Mouse (Mus musculus) lung, embryonic 15.5 days (tissue): ENCODE measurements around the gene Csf2rb2. TPM values are rescaled to one million over a fixed set of nuclear protein-coding genes. Genes with fewer than 3 reads are reported as not detected.
"Not testable (repeated sequence)": the region's sequence is repeated elsewhere in the genome, so short reads cannot be mapped to it uniquely, and the experiment has no call there.

ENCODE experiments used
- ATAC-seq: fragments of 200-750 bp; cut with Nextera tagmentation; 2 replicates; pipeline ENCODE4 v1.8.0; 2017; ENCODE audit warnings: moderate number of reproducible peaks, borderline replicate concordance; ENCODE audit not compliant: low FRiP score, low TSS enrichment; ENCODE audit errors: extremely low read depth
- H3K27ac ChIP-seq: fragments of 300-500 bp; sonication (generic); 2 replicates; pipeline ENCODE4 v1.5.1; 2015; ENCODE audit warnings: moderate library complexity, mild to moderate bottlenecking, inconsistent platforms
- H3K27me3 ChIP-seq: fragments of 300-500 bp; sonication (generic); 2 replicates; pipeline ENCODE4 v1.6.1; 2015; ENCODE audit warnings: inconsistent platforms
- H3K36me3 ChIP-seq: fragments of 300-500 bp; sonication (generic); 2 replicates; pipeline ENCODE4 v1.6.1; 2015; ENCODE audit warnings: inconsistent platforms
- H3K4me1 ChIP-seq: fragments of 300-500 bp; sonication (generic); 2 replicates; pipeline ENCODE4 v1.6.1; 2015; ENCODE audit warnings: inconsistent platforms
- H3K4me2 ChIP-seq: fragments of 300-500 bp; sonication (generic); 2 replicates; pipeline ENCODE4 v1.6.1; 2015; ENCODE audit warnings: inconsistent platforms, mild to moderate bottlenecking, moderate library complexity
- H3K4me3 ChIP-seq: fragments of 300-500 bp; sonication (generic); 2 replicates; pipeline ENCODE4 v1.5.1; 2015; ENCODE audit warnings: mild to moderate bottlenecking, inconsistent platforms
- H3K9ac ChIP-seq: fragments of 300-500 bp; sonication (generic); 2 replicates; pipeline ENCODE4 v1.6.1; 2015; ENCODE audit warnings: inconsistent platforms
- H3K9me3 ChIP-seq: fragments of 300-500 bp; sonication (generic); 2 replicates; pipeline ENCODE4 v1.6.1; 2016; ENCODE audit warnings: inconsistent platforms
- WGBS: fragments of 180-500 bp; shearing (Covaris S2); methylation state at CpG from one replicate; pipeline ENCODE4 v1.1.7; 2015; 5-methylcytosine and 5-hydroxymethylcytosine counted together
- polyA plus RNA-seq: library from polyadenylated mRNA; unstranded; fragments of >200 nt; fragmentation: Nextera tagmentation; extraction: Ambion mirVana; gene quantifications from 2 replicates; pipeline ENCODE4 v1.2.1, GENCODE M21; 2015

Gene Csf2rb2
- polyA plus RNA-seq = 0.22 and 0.47 TPM in 2 replicates

GRCm38 (mm10) chr15:78305341-78305933, at the start of gene Csf2rb2:
Gene Csf2rb2, minus strand, starts transcription at chr15:78305721.
- no peak within 1 kb of the TSS for H3K9ac ChIP-seq
- no peaks in the 10 kb centered on the region for H3K36me3 ChIP-seq
- no peaks in the 10 kb centered on the region for H3K27me3 ChIP-seq
- H3K4me1 ChIP-seq = no peaks in the 10 kb centered on the region
- ATAC-seq = no peak
- no peak within 1 kb of the TSS for H3K27ac ChIP-seq
- no peak within 1 kb of the TSS for H3K4me2 ChIP-seq
- WGBS = 70% methylated on average over 10 of the region's 10 CpGs
- H3K9me3 ChIP-seq = no peaks in the 10 kb centered on the region
- H3K4me3 ChIP-seq = no peak within 1 kb of the TSS

GRCm38 (mm10) chr15:78354958-78355357, 49.4 kb upstream of the Csf2rb2 start:
- no peaks in the 10 kb centered on the region for H3K9me3 ChIP-seq
- H3K27me3 ChIP-seq = no peaks in the 10 kb centered on the region
- H3K9ac ChIP-seq = no peak overlapping the region
- H3K27ac ChIP-seq = no peak overlapping the region
- no peaks in the 10 kb centered on the region for H3K36me3 ChIP-seq
- WGBS = 0% methylated on average over 1 of the region's 1 CpGs
- H3K4me3 ChIP-seq = no peak overlapping the region
- H3K4me1 ChIP-seq = 0 out of 2 replicates have a peak, but pooled peaks cover 3% of the 10 kb centered on the region
- H3K4me2 ChIP-seq = no peak overlapping the region
- ATAC-seq = no peak

- Histone ChIP-seq H3K36me3 (no peaks in the 10 kb centered on the region), H3K27ac (no peak overlapping the region), H3K9me3 (no peaks in the 10 kb centered on the region), H3K4me2 (no peak overlapping the region), H3K4me3 (no peak overlapping the region), H3K4me1 (0 out of 2 replicates have a peak, but pooled peaks cover 3% of the 10 kb centered on the region), H3K9ac (no peak overlapping the region), H3K27me3 (no peaks in the 10 kb centered on the region)
- WGBS = 44% methylated on average over 3 of the region's 3 CpGs
- ATAC-seq = no peak
Observed at GRCm38 (mm10) chr15:78351586-78352165, 46.2 kb upstream of the Csf2rb2 start.

- Histone ChIP-seq H3K27me3 (no peaks in the 10 kb centered on the region), H3K27ac (no peak overlapping the region), H3K4me2 (no peak overlapping the region), H3K9ac (no peak overlapping the region), H3K36me3 (no peaks in the 10 kb centered on the region), H3K9me3 (no peaks in the 10 kb centered on the region), H3K4me1 (no peaks in the 10 kb centered on the region), H3K4me3 (no peak overlapping the region)
- no peak for ATAC-seq
- 89% methylated on average over 3 of the region's 3 CpGs for WGBS
Observed at GRCm38 (mm10) chr15:78344567-78344966, 39.0 kb upstream of the Csf2rb2 start.

- no peaks in the 10 kb centered on the region for H3K9me3 ChIP-seq
- H3K4me1 ChIP-seq = no peaks in the 10 kb centered on the region
- no peak overlapping the region for H3K4me3 ChIP-seq
- H3K4me2 ChIP-seq = no peak overlapping the region
- H3K27ac ChIP-seq = no peak overlapping the region
- no peak for ATAC-seq
- no peak overlapping the region for H3K9ac ChIP-seq
- no peaks in the 10 kb centered on the region for H3K36me3 ChIP-seq
- no peaks in the 10 kb centered on the region for H3K27me3 ChIP-seq
- WGBS = 4% methylated on average over 1 of the region's 1 CpGs
Observed at GRCm38 (mm10) chr15:78343683-78344082, 38.2 kb upstream of the Csf2rb2 start.

GRCm38 (mm10) chr15:78340919-78341318, 35.4 kb upstream of the Csf2rb2 start:
- WGBS = 52% methylated on average over 7 of the region's 7 CpGs
- ATAC-seq, H3K4me3 ChIP-seq, H3K36me3 ChIP-seq, H3K4me1 ChIP-seq, H3K4me2 ChIP-seq, H3K9me3 ChIP-seq, H3K27me3 ChIP-seq, H3K27ac ChIP-seq, H3K9ac ChIP-seq: not testable (repeated sequence)

GRCm38 (mm10) chr15:78339627-78340423, 34.3 kb upstream of the Csf2rb2 start:
- H3K27ac ChIP-seq, ATAC-seq, H3K4me3 ChIP-seq, H3K36me3 ChIP-seq, H3K9ac ChIP-seq, H3K4me1 ChIP-seq, H3K27me3 ChIP-seq, H3K9me3 ChIP-seq, H3K4me2 ChIP-seq: not testable (repeated sequence)
- WGBS = 29% methylated on average over 7 of the region's 7 CpGs

- no peak overlapping the region for H3K9ac ChIP-seq
- no peaks in the 10 kb centered on the region for H3K27me3 ChIP-seq
- no peak overlapping the region for H3K4me2 ChIP-seq
- no peaks in the 10 kb centered on the region for H3K36me3 ChIP-seq
- H3K9me3 ChIP-seq = no peaks in the 10 kb centered on the region
- 74% methylated on average over 3 of the region's 3 CpGs for WGBS
- no peak overlapping the region for H3K27ac ChIP-seq
- H3K4me1 ChIP-seq = no peaks in the 10 kb centered on the region
- no peak for ATAC-seq
- no peak overlapping the region for H3K4me3 ChIP-seq
Observed at GRCm38 (mm10) chr15:78334380-78334779, 28.9 kb upstream of the Csf2rb2 start.

- Histone ChIP-seq H3K4me3 (no peak overlapping the region), H3K27me3 (no peaks in the 10 kb centered on the region), H3K27ac (no peak overlapping the region), H3K9ac (no peak overlapping the region), H3K4me2 (no peak overlapping the region), H3K9me3 (no peaks in the 10 kb centered on the region), H3K4me1 (no peaks in the 10 kb centered on the region), H3K36me3 (no peaks in the 10 kb centered on the region)
- ATAC-seq = no peak
- WGBS = 63% methylated on average over 6 of the region's 6 CpGs
Observed at GRCm38 (mm10) chr15:78332981-78333380, 27.5 kb upstream of the Csf2rb2 start.

- no peaks in the 10 kb centered on the region for H3K4me1 ChIP-seq
- WGBS = 50% methylated on average over 5 of the region's 5 CpGs
- no peaks in the 10 kb centered on the region for H3K36me3 ChIP-seq
- H3K27me3 ChIP-seq = no peaks in the 10 kb centered on the region
- no peak overlapping the region for H3K4me3 ChIP-seq
- H3K9ac ChIP-seq = no peak overlapping the region
- H3K9me3 ChIP-seq = no peaks in the 10 kb centered on the region
- no peak overlapping the region for H3K27ac ChIP-seq
- H3K4me2 ChIP-seq = no peak overlapping the region
- no peak for ATAC-seq
Observed at GRCm38 (mm10) chr15:78331523-78332340, 26.2 kb upstream of the Csf2rb2 start.

GRCm38 (mm10) chr15:78330706-78331105, 25.2 kb upstream of the Csf2rb2 start:
- Histone ChIP-seq H3K27ac (no peak overlapping the region), H3K4me2 (no peak overlapping the region), H3K9me3 (no peaks in the 10 kb centered on the region), H3K4me3 (no peak overlapping the region), H3K9ac (no peak overlapping the region), H3K27me3 (no peaks in the 10 kb centered on the region), H3K36me3 (no peaks in the 10 kb centered on the region), H3K4me1 (no peaks in the 10 kb centered on the region)
- 86% methylated on average over 4 of the region's 4 CpGs for WGBS
- no peak for ATAC-seq
